Mouse (Mus musculus) thymus, postnatal 0 days (tissue): ENCODE measurements around the gene Prkce. TPM values are rescaled to one million over a fixed set of nuclear protein-coding genes. Genes with fewer than 3 reads are reported as not detected.

ENCODE experiments used
- DNase-seq: peaks from one replicate; pipeline ENCODE4 v3.0.0-alpha.2; 2015; ENCODE audit warnings: low spot score
- polyA plus RNA-seq: library from polyadenylated mRNA; unstranded; fragments of >200 nt; fragmentation: Nextera tagmentation; extraction: Ambion mirVana; gene quantifications from 2 replicates; pipeline ENCODE4 v1.2.1, GENCODE M21; 2015

Gene Prkce
- polyA plus RNA-seq, 1 experiment from 2014 or later: 1.6 TPM

DNA sequence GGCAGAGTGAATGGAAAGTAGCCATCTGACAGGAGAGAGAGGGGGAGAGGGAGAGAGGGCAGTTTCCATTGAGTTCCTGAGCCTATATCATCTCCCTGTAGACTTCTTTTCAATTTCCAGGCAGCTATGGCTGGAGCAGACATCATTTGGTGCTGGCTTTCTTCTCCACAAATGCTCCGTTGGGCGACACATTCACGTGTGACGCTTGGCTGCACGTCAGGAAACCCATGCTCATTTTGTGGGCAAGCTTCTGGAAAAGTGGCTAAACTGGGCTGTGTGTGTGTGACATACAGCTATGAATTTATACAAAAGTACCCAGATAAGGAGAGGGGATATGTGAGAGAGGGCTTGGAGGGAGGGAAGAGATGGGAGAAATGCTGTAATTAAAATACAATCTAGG is 49.9 kb downstream of the Prkce start:
- DNase-seq: no peak

DNA sequence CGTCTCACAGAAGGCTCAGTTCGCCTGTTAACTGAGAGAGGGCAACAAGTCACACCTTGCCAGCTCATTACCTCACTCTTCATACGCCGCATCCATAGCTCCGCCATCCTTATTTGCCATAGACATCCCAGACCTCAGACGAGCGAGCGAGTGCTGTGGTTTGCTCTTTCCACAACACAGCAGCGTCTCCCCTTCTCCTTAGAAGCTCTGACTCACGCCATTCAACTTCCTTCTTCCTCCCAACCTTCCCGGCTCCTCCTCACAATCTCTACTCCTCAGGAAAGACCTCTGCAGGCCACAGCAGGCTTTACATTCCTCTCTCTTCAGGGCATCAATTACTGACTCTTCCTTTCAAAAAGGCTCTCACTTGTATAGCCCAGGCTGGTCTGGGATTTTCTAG is 51.0 kb downstream of the Prkce start:
- DNase-seq: no peak

DNA sequence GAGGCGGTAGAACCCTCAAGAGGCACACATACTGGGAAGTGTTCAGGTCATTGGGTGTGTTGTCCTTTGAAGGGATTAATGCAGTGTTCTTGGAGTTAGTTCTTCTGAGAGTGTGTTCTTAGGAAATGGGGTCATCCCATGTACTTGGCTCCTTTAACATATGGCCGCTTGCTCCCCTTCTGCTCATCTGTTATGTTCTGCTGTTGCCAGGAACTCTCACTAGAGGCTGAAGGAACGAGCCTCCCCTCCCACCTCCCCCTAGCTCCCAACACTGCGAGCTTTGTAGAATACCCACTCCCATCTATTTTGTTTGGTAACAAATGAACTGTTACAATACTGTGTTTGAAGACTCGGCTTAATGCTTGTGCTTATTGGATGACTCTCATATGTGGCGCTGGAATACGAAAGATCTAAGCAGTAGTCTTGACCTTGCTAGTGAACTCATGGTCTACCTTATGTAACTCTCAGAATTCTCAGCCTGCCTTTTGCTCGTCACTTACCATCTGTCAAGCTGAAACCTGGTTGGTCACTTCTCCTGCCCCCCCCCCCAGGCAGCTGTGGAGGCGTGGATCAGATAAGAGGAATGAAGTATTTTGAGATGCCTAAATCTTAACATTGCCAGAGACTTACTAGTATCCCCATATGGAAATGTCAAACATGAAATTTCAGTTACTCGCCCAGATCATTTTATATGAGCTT is 58.1 kb downstream of the Prkce start:
- DNase-seq: no peak

DNA sequence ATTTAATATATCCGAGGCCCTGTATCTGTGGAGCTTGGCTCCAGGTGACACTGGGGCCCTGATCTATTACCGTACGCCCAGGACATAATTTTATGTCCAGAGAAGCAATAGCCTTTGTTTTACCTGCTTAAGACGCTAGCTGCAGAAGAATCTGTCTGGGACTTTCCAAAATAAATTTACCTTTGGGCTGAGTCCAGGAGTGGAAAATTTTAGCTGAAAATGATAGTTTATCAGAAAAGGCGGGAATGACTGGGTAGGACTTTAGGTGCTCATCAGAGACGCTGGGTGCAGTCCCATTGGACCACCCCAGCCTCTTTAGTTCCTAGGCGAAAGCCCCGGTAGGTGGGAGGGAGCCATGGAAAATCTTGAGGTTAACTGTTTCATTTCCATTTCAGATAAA is 58.6 kb downstream of the Prkce start:
- DNase-seq: no peak

DNA sequence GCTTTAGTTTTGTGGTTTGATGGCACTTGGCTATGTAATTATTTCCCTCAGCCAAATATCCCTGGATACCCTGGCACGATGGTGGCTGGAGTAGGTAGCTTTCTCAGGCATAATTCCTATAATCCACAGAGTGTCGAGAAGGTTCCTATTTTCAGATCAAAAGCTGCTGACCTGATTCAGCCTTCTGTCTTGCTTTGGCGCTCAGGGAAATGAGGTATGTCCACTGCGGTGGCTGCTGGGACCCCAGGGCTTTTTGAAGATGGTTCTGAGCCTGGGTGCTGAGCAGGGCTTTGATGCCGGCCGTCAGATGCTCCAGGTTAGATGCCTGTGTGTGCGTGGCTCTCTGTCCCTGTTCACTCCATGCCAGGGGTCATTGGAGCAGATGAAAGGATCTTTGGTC is 59.0 kb downstream of the Prkce start:
- no peak for DNase-seq

DNA sequence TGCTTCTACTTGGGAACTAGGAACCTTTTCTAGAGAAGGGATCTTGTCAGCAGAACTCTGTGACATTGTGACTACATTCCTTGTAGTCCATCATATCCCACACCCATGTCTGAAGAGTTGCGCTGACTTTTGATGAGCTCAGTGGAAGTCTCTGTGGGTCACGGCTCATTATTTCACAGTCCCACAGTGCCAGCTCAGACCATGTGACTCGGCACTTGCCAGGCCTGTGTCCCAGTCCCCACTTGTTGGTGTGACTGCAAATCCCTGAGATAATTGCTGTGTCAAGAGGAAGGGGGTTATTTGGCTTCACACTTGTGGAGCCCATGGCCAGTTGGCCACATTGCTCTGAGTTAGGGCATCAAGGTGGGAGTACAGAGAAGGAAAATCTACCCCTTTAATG is 59.8 kb downstream of the Prkce start:
- no peak for DNase-seq

DNA sequence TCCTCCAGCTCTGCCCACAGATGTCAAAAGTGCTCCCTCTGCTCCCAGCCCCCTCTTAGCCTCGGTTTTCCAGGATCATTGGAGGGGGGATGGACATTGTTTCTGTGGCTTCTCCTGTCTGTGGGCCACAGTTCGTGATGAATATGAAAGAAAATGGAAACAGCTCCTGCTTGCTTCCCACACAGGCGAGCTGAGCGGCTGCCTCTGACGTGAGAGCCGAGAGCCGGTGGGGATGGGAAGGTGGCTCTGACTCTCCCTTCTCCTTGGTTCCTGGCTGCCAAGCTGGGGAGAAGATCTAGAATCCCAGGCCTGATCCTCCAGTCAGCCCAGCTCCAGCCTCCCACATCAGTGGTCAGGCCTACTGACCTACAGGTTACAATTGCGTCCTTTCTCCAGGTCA is 61.3 kb downstream of the Prkce start:
- no peak for DNase-seq

DNA sequence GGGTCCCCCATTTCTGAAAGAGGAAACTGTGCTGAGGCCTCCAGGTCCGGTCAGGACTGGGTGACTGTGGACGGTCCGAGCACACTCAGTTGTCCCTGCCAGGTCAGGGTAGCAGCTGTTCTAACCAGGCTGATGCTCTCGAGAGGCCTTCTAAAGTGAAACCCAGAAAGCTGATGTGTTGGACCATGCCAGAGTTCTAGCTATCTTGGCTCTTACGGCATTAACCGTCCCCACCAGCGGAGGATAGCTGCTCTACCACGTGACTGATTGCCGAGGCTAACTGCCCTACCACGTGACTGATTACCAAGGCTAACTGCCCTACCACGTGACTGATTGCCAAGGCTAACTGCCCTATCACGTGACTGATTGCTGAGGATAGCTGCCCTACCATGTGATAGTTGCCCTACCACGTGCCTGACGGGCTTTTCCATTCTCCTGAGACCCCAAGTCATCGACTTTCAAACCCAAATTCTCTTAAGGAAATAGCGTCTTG is 62.6 kb downstream of the Prkce start:
- no peak for DNase-seq

DNA sequence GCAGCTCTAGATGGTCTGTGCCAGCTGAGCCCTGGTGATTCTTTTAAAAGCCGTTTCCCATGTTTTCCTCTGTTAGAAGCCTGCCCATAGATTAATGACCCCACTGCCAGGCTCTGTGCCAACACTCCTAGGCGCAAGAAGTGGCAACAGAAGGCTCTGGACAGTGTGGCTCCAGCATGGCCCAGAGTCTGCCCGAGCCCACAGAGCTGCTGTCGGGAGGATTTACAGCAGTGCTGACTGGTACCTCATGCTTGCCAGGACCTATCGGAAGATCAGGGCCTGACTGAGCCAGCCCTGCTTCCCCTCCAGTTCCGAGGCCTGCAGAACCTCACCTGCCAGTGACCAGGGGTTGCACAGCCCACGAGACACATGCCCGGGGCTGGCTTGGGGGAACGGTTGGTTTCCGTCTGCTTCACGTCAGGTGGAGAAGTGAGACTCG is 64.2 kb downstream of the Prkce start:
- no peak for DNase-seq

DNA sequence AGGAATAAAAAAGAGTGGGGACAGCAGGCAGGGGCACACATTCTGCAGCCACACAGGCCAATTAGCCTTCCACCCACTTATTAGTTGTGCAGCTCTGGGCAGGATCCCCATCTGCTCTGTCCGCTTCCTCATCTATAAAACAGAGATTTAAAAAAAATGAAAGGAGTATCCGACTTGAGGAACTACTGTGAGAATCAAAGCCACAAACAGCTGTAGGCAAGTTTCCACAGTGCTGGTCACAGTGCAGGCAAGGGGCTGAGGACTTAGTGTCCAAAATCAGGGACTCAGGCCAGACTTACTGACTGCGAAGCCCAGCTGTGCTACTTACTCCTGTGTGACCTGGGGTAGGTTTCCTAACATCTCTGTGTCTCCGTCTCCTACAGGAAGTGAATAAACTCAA is 64.7 kb downstream of the Prkce start:
- no peak for DNase-seq

DNA sequence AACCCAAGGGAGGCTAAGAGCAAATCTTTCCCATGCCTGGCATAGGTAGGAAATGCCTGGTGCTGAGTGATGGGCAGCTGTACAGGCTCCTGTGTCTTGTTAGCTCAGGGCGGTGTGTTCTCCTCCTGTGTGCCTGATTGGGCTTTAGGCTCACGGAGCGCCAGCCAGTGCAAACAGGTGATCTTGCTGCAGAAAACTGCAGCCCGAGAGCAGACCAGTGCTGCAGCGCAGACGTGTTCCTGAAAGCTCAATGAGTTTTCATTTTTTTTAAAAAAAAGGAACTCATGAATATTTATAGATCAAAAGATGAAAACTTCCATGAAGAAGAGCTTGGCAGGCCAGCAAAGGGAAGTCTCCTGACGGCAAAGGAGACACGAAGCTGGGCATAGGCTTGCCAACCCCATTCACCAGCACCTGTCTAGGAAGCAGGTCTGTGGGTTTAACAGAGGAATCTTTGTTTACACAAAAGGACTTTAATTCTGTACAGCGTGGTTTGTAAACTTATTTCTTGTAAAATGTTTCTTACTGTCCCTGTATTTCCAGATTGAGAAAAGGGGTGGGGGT is 67.1 kb downstream of the Prkce start:
- no peak for DNase-seq

DNA sequence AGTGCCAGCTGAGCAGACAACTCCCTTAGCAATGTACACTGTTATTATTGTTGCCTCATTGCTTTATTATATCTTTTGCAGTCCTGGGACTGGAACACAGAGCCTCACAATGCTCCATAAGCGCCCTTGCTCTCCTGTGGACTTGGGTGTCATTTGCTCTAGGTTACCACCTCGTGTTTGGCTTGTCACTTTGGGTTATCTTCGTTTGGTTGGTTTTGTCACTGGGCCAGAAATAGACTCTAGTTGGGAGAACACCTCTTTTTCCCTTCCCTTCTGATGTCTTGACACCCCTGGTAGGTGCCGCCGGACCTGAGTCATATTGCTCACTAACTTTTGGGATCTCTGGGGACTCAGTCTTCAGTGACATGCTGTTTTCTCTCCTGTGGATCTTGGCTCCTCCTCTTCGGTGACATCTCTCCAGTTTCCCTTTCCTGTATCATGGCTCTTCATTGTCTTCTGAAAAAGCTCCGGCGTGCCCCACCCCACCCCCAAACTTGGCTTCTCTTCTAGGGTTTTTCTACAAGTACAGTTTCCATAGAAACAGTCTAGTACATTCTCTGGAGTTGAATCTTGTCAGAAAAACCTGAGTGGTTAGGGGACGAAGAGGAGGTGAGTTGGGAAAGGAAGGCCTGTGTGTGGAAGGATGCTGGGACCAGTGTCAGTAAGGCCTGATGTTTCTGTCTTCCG is 68.6 kb downstream of the Prkce start:
- DNase-seq: no peak

DNA sequence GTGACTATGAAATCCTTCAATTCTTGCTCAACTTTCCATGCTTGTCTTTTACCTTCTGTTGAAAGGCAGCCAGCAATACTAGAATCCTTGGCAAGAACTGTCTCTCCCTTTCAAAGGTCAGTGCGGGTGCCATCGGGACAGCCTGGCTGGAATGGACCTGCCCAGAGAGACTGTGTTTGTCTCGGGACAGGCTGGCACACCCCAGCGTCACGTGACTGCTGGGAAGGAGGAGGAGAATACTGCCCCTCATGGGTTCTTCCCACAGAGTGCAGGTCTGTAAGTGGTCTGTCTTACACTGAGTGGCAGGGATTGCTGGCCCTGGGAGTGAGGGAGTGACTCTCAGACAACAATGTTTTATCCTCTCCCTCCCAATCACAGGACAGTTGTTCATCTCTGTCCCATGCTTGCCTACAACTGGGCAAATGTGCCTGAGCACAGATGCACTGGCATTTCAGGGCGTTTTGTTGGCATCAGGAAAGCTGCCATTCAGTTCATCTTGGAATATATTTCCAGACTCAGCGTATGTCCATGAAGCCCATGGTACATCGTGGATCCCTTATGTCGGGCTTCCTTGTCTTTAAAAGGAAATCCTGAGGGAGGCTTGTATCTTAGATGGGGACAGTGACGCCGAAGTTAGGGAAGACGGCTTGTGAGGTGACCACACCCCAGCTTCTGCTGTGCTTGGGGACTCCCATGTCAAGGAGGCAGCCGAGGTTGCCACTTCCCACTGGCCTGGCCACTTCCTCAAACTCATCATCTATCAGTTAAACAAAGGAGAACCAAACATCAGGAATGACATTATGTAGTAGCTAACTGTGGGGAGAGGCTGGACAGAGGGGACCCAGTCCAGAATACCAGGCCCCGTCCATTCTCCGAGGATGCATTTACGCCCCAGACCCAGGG is 69.5 kb downstream of the Prkce start:
- DNase-seq: no peak

DNA sequence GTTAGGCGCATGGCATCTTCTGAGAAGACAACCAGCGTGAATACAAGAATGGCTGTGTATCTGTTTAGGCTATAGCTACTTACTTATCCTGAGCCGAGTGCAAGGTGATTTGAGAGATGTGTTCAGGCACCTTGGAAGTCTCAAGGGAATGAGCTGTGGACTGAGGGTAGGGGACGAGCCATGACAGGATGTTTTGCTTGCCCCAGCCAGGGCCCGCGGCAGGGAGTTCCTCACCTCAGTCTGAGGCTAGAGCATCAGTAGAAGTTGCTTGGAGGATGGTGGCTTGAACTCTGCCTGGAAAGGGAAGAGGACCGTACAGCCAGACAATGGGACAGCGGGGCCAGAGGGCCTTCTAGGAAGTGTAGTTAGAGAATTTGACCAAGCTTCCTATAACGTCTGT is 74.7 kb downstream of the Prkce start:
- no peak for DNase-seq

DNA sequence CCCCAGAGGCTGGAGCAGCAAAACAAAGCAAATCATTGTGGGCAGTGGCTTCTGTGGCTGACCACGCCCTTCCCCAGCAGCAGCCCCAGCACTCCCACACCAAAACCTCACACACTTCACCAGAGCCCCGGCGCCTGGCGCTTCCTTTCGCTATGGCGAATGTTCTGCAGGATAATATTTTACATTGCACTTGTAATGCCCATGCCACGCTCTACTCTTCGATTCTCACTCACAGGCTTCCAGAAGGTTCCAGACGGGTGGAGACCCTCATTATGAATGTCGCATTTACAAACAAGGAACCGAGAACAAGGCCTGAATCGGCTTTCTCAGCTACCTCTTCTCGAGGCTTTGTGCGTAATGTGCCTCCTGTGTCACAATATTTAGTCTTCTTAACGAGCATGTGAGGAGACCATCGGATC is 75.5 kb downstream of the Prkce start:
- no peak for DNase-seq

DNA sequence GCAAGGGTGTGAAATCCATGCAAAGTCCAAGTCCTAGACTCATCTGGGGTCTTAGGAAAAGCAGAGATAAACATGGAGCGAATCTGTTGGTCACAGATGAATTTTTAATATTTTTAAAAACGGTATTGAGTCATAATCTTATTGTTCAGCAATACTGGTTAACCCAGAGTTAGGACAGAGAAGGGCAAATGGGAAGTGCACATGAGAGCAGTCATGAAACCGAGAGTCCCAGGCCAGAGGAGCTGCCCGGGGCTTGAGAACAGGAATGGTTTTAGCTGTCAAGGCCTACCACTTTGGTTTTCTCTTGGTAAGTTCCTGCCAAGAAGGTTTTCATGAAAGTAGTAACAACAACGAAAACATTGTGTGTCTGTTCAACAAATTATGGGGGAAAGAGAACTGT is 76.8 kb downstream of the Prkce start:
- DNase-seq: no peak

DNA sequence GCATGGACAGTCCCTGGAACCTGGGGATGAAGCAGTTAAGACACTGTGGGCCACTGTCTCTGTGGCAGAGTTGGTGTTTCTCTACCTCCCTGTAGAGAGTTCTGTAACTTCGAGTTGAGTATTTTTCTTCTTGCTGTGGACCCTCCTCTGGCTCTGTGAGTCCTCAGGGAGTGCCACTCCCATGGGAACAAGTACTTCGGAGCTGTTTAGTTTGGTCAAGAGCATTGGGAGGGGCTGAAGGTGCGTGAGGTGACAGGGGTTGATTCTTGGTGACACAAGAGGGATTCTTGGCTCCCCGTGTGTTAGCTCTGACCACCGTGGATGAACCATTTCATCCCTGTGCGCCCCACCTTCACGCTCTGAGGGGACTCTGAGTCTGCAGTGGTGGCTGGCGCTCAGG is 81.2 kb downstream of the Prkce start:
- no peak for DNase-seq

DNA sequence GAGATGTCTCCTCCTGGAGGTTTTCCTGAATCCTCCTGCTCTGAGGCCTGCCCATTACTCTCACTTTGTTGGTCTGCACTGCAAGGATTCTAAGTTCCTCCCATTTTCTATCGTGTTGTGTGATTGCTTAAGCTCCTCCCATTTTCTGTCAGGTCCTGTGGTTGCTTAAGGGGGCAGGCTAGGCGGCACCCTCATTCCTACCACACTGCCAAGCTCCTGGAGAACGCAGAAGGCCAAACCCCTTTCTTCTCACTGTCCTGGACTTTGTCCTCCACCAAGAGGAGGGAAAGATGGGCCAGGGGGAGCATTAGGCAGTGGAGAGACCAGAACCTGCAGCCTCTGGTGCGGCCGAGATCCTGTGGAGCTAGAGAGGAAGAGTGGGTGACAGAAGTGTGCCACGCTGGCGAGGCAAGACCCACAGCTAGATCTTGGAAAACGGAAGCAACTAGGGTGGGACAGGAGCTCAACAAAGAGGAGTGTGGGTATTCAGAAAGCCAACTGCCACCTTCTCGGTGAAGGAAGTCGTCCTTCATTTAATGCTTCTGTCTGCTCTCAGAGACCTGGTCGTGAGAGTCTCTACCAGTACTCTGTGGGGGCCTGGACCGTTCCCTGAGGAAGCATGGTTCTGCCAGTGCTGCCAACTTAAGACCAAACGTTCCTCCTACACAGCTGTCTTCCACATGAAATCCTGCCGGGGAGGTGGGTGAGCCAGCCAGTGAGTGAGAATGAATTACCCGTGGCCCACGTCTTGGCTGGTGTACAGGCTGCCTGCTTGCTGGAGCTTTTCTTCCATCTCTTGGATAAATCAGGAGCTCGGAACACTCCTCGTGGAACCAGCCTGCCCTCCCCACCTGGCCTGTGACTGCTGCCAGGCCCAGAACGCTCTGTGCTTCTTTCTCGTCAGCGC is 82.2 kb downstream of the Prkce start:
- DNase-seq: no peak

DNA sequence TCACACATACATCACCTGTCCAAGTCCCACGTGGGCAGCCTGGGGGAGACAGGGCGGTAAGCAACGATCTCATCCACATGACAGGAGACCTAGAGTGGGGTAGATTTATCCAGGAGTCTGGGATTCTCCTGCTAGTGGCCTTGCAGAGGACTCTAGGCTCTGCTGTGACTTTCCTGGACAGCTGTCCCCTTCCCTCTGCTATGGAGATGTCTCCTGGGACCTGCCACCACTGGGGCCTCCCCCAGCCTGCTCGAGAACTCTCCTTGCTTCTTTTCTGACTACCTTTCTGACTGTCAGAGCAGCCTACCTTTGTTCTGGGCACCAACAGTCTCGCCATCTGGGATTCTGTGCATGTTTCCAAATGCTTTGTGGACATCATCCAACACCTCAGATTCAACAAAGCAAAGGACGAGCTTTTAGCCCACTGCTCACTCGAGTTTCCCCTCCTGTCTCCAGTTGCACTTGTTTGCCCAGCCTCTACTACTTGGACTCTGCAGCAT is 82.9 kb downstream of the Prkce start:
- DNase-seq: no peak

DNA sequence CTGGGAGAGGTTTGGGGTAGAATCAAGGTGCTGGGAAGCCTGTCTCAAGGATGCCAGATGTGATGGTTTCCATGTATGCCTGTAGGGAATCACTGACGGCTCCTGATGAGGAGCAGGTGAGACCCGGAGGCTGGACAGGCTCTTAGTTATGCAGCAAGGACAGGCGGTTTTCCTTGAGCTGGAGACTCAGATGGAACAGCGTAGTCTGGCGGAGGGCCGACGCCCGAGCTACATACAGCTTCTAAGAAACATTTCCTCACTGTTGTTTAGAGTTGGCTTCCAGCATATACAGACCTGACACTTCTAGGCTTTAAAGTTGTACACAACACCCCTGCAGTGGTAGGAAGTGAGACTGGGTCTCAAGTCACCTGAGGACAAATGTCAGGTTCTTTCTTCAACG is 86.3 kb downstream of the Prkce start:
- no peak for DNase-seq
